Comparison of ENCODE assay signal across 19 mouse cellular contexts in the genomic region with DNA sequence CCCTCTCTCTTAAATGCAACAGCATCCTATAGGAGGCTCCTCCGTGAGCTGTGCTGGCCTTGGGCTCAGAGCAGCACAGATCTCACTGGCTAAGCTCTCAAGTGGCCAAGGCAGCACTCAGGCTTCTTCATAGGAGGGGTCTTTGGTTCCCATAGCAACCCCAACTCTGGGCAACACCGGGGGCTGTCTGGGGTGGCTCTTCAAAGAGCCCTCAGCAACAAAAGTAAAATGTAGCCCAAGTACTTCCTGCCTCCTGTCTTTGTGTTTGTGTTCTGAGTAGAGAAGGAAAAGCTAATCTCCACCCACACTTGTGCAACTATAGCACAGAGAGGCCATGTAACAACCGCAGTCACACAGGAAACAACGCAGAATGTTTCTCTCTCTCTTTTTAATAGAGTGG.
A peak's percentile ranks its signal among the peaks of the same experiment; 100 is the strongest.
DNase-seq lines count a peak whose midpoint lies in the region; ATAC-seq lines count a peak whose summit lies in the region.
"Had no signal": no experiment of that assay in that cellular context is flagged by ENCODE, and none has a peak within 500 bp of the region (broad histone marks: within the 10 kb centered on the region; RNA-seq: fewer than 3 reads in every experiment).

No protein-coding gene starts in this region.

- DNase-seq in limb, embryonic 10.5 days (ENCODE audit: low spot score) = no peak
- peak; percentile 21 to 32 for DNase-seq in spleen, postnatal 36 days (ENCODE audit: low spot score in 2 of 2)
- DNase-seq in spleen, postnatal 14 days (ENCODE audit: low spot score in 2 of 2) = no peak
- DNase-seq in ovary, postnatal 14 days (ENCODE audit: low spot score) = no peak
- DNase-seq in frontal cortex, adult 2 months (ENCODE audit: extremely low spot score in 1 of 2, low spot score in 1 of 2) = no peak
- DNase-seq in kidney, postnatal 25 days = no peak
- DNase-seq: adrenal gland, postnatal 25 days; cerebellum, postnatal 25 days; gastrocnemius, postnatal 25 days; kidney, postnatal 14 days had no signal

- no peak for ATAC-seq in limb, embryonic 15.5 days (ENCODE audit: insufficient number of reproducible peaks, low FRiP score, low TSS enrichment, low read depth)
- ATAC-seq in megakaryocyte progenitor cell, adult 5-6 weeks (replicated peaks; ENCODE audit: poor library complexity) = peak; percentile 61
- ATAC-seq: forebrain, embryonic 16.5 days; intestine, postnatal 0 days had no signal

- 0 out of 2 replicates have a peak overlapping the region, but pooled peaks have one; percentile 2 for H3K4me2 ChIP-seq in limb, embryonic 15.5 days
- H3K4me2 ChIP-seq: embryonic facial prominence, embryonic 15.5 days; hindbrain, embryonic 12.5 days; limb, embryonic 13.5 days; neural tube, embryonic 15.5 days had no signal

- no peaks in the 10 kb centered on the region for H3K4me1 ChIP-seq in limb, embryonic 15.5 days
- peaks cover 23% of the 10 kb centered on the region for H3K4me1 ChIP-seq in limb, embryonic 10.5 days
- H3K4me1 ChIP-seq: embryonic facial prominence, embryonic 15.5 days had no signal

- 54% methylated on average over 4 of the region's 4 CpGs for WGBS in limb, embryonic 15.5 days
- WGBS in limb, embryonic 10.5 days = 60% methylated on average over 4 of the region's 4 CpGs

- H3K4me3 ChIP-seq in limb, embryonic 15.5 days = no peak overlapping the region
- H3K4me3 ChIP-seq in limb, embryonic 10.5 days = no peak overlapping the region
- H3K4me3 ChIP-seq: embryonic facial prominence, embryonic 15.5 days; hindbrain, embryonic 12.5 days; limb, embryonic 13.5 days; neural tube, embryonic 15.5 days had no signal

- H3K9me3 ChIP-seq in limb, embryonic 15.5 days = no peaks in the 10 kb centered on the region
- no peaks in the 10 kb centered on the region for H3K9me3 ChIP-seq in limb, embryonic 10.5 days (replicated peaks)
- H3K9me3 ChIP-seq: embryonic facial prominence, embryonic 15.5 days; hindbrain, embryonic 12.5 days; limb, embryonic 13.5 days; neural tube, embryonic 15.5 days had no signal

- no peak overlapping the region for H3K9ac ChIP-seq in limb, embryonic 15.5 days
- H3K9ac ChIP-seq: embryonic facial prominence, embryonic 15.5 days; hindbrain, embryonic 12.5 days; limb, embryonic 13.5 days; neural tube, embryonic 15.5 days had no signal

- H3K27ac ChIP-seq in limb, embryonic 15.5 days = no peak overlapping the region
- H3K27ac ChIP-seq in limb, embryonic 10.5 days = no peak overlapping the region
- H3K27ac ChIP-seq: embryonic facial prominence, embryonic 15.5 days; hindbrain, embryonic 12.5 days; limb, embryonic 13.5 days; macrophage; neural tube, embryonic 15.5 days had no signal

- H3K36me3 ChIP-seq in limb, embryonic 15.5 days = no peaks in the 10 kb centered on the region
- no peaks in the 10 kb centered on the region for H3K36me3 ChIP-seq in limb, embryonic 10.5 days
- H3K36me3 ChIP-seq: embryonic facial prominence, embryonic 15.5 days; hindbrain, embryonic 12.5 days; limb, embryonic 13.5 days; neural tube, embryonic 15.5 days had no signal

- H3K27me3 ChIP-seq in limb, embryonic 15.5 days = peaks cover 47% of the 10 kb centered on the region
- peaks cover 70% of the 10 kb centered on the region for H3K27me3 ChIP-seq in limb, embryonic 10.5 days (ENCODE audit: low read depth, poor library complexity, severe bottlenecking)
- H3K27me3 ChIP-seq: embryonic facial prominence, embryonic 15.5 days; hindbrain, embryonic 12.5 days; neural tube, embryonic 15.5 days had no signal

Comparison
In these comparisons a context has a peak if more than half of its experiments do, and no peak if none do; other contexts are left out.
1. DNase-seq: peak in spleen, postnatal 36 days (2 of 2); none in limb, embryonic 10.5 days (single experiment), spleen, postnatal 14 days (0 of 2), ovary, postnatal 14 days (single experiment), frontal cortex, adult 2 months (0 of 2) and kidney, postnatal 25 days (0 of 2).